Mouse (Mus musculus) adrenal gland, adult (tissue): ENCODE data around the gene Anks4b.

Source experiments
- DNase-seq, 2 experiments: peaks; one replicate each; pipeline ENCODE4 v3.0.0; 2022 to 2023; ENCODE audit warnings: low spot score in 1 of 2; ENCODE audit not compliant: inconsistent age in 2 of 2

Gene Anks4b

GRCm38 (mm10) chr7:120182891-120183290 lies 9.2 kb downstream of the Anks4b start:
- DNase-seq = no peak

GRCm38 (mm10) chr7:120188946-120189345 lies 15.3 kb downstream of the Anks4b start:
- DNase-seq = no peak

GRCm38 (mm10) chr7:120189369-120190149 lies 15.9 kb downstream of the Anks4b start:
- DNase-seq = no peak

GRCm38 (mm10) chr7:120190150-120190665 lies 16.6 kb downstream of the Anks4b start:
- DNase-seq = no peak

- DNase-seq = peak; percentile 71 to 74
Observed at GRCm38 (mm10) chr7:120192207-120192606, 18.5 kb downstream of the Anks4b start.

- peak in 1 of 2 experiments; percentile 69 for DNase-seq
Observed at GRCm38 (mm10) chr7:120192816-120193215, 19.2 kb downstream of the Anks4b start.

- DNase-seq = no peak
Observed at GRCm38 (mm10) chr7:120195207-120195606, 21.5 kb downstream of the Anks4b start.

- peak; percentile 48 to 63 for DNase-seq
Observed at GRCm38 (mm10) chr7:120201231-120201744, 27.6 kb downstream of the Anks4b start.

GRCm38 (mm10) chr7:120201771-120202170 lies 28.1 kb downstream of the Anks4b start, which contains the start of gene Crym:
Gene Crym (minus strand): TSS chr7:120202111.
- no peak for DNase-seq

- peak; percentile 88 to 95 for DNase-seq
Observed at GRCm38 (mm10) chr7:120203789-120204188, 30.1 kb downstream of the Anks4b start, which contains the start of gene Abca14. Gene Abca14 (plus strand): TSS chr7:120203961.

- DNase-seq = peak in 1 of 2 experiments; percentile 60
Observed at GRCm38 (mm10) chr7:120205989-120206388, 32.3 kb downstream of the Anks4b start.

GRCm38 (mm10) chr7:120228541-120228940 lies 54.9 kb downstream of the Anks4b start:
- DNase-seq = no peak
